Mouse (Mus musculus) C2C12 (cell line): ENCODE results near the gene Tm6sf1. TPM values are rescaled to one million over a fixed set of nuclear protein-coding genes. Genes with fewer than 3 reads are reported as not detected.

Source experiments
- H3K27me3 ChIP-seq: one replicate; pipeline ENCODE4 v1.6.1; 2011; ENCODE audit not compliant: control insufficient read depth, insufficient read depth, insufficient read length
- H3K36me3 ChIP-seq: one replicate; pipeline ENCODE4 v1.6.1; 2011; ENCODE audit not compliant: control insufficient read depth, insufficient read depth
- H3K4me3 ChIP-seq: one replicate; pipeline ENCODE4 v1.5.1; 2011; ENCODE audit warnings: mild to moderate bottlenecking, control low read depth; ENCODE audit not compliant: poor library complexity, insufficient read depth, severe bottlenecking
- H3K79me2 ChIP-seq: one replicate; pipeline ENCODE4 v1.6.1; 2011; ENCODE audit not compliant: control insufficient read depth, insufficient read depth
- H3K79me3 ChIP-seq: one replicate; pipeline ENCODE4 v1.6.1; 2011; ENCODE audit warnings: low read depth, control low read depth
- H3ac ChIP-seq: one replicate; pipeline ENCODE3; 2011; ENCODE audit warnings: low read depth; ENCODE audit not compliant: control insufficient read depth, insufficient read length
- CEBPB ChIP-seq: IDR thresholded peaks from one replicate; pipeline ENCODE4 v1.6.1; 2011; ENCODE audit warnings: low read depth, mild to moderate bottlenecking, control low read depth, moderate library complexity
- CTCF ChIP-seq: IDR thresholded peaks from one replicate; pipeline ENCODE4 v1.5.1; 2011; ENCODE audit not compliant: control insufficient read depth, insufficient read depth, insufficient read length
- FOSL1 ChIP-seq: IDR thresholded peaks from one replicate; pipeline ENCODE4 v1.8.0; 2011; ENCODE audit warnings: mild to moderate bottlenecking, low read length; ENCODE audit not compliant: poor library complexity, insufficient read depth, severe bottlenecking
- MAX ChIP-seq: IDR thresholded peaks from one replicate; pipeline ENCODE4 v1.6.1; 2011; ENCODE audit warnings: mild to moderate bottlenecking, control low read depth
- MYOD1 ChIP-seq: IDR thresholded peaks from one replicate; pipeline ENCODE4 v1.6.1; 2011; ENCODE audit warnings: low read depth; ENCODE audit not compliant: control insufficient read depth, insufficient read length
- MYOG ChIP-seq: IDR thresholded peaks from one replicate; pipeline ENCODE4 v1.6.1; 2011; ENCODE audit not compliant: control insufficient read depth, insufficient read length; ENCODE audit errors: extremely low read depth
- USF1 ChIP-seq: IDR thresholded peaks from one replicate; pipeline ENCODE4 v1.6.1; 2011; ENCODE audit warnings: low read depth, mild to moderate bottlenecking, control low read depth, moderate library complexity
- polyA plus RNA-seq: library from polyadenylated mRNA; unstranded; fragments of >200 nt; fragmentation: generic; extraction: Trizol; gene quantifications from one replicate; pipeline ENCODE4 v1.2.1, GENCODE M21; 2012; ENCODE audit warnings: missing spikeins

The Tm6sf1 gene
- polyA plus RNA-seq, 1 experiment = 0.05 TPM

DNA sequence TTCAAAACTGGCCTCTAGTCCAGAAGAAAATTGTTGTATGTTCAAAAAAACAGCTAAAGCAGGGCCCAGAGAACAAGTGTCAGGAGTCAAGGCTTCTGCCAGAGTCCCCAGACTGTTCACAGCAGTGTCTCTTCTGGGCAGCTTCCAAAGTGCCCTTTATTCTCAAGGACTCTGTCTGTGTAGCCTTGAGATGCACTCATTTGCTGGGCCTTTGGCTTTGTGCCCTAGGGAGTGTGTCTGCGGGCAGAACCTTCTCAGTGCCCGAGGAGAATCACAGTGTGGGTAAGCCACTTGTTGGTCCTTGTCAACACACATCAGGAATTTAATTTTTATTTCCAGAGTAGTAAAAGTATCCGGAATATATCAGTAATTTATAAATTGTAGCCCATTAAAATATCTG is 22.8 kb downstream of the Tm6sf1 start:
- TF ChIP-seq MAX (no peak), CTCF (no peak), USF1 (no peak), FOSL1 (no peak), CEBPB (no peak), MYOG (no peak), MYOD1 (no peak)
- peaks cover 15% of the 10 kb centered on the region for H3K27me3 ChIP-seq
- H3K79me3 ChIP-seq = no peaks in the 10 kb centered on the region
- H3K36me3 ChIP-seq = no peaks in the 10 kb centered on the region
- H3ac ChIP-seq = no peak overlapping the region
- H3K4me3 ChIP-seq = no peak overlapping the region
- H3K79me2 ChIP-seq = no peaks in the 10 kb centered on the region

DNA sequence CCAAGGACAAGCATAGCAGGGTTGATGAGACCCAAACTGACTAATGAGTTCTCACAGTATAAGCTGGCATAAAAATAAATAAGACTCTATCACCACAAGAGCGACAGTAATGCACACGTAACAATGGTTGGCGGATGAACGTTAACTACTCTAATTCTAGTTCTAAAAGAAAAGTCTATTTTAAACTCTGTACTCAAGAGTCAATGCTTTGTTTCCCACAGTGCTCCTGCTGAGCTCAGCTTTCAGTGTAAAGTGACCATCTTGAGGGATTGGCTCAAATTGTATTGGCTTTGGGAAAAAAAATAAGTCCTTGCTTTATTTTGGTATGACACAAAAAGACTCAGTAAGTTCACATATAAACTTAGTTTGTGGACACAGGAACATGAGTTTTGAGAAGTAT is 26.3 kb downstream of the Tm6sf1 start:
- TF ChIP-seq FOSL1 = no peak
- TF ChIP-seq MYOG = no peak
- no peak for TF ChIP-seq MYOD1
- TF ChIP-seq CEBPB = no peak
- TF ChIP-seq USF1 = no peak
- no peak for TF ChIP-seq CTCF
- TF ChIP-seq MAX = no peak
- no peaks in the 10 kb centered on the region for H3K79me3 ChIP-seq
- H3K27me3 ChIP-seq = peaks cover 7% of the 10 kb centered on the region
- H3ac ChIP-seq = no peak overlapping the region
- H3K36me3 ChIP-seq = no peaks in the 10 kb centered on the region
- no peak overlapping the region for H3K4me3 ChIP-seq
- no peaks in the 10 kb centered on the region for H3K79me2 ChIP-seq

DNA sequence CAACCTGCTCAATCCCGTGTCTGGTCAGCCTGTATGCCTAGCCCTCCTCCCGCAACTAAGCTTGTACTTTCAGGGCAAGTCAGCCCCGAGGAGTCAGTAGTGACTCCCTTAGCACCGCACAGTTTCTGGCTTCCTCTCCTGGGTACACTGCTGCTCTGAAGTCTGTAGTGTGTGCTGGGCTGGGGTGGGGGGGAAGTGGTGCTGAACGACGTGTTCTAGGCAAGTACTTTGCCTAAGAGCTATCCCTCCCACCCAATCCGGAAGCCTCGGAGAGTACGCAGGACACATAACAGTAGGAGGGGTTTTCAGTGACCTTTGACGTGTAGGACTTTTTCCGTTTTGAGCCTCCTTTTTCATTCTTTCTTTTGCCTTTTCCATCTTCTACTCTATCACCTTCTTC is 40.6 kb downstream of the Tm6sf1 start:
- no peaks in the 10 kb centered on the region for H3K36me3 ChIP-seq
- no peaks in the 10 kb centered on the region for H3K79me3 ChIP-seq
- TF ChIP-seq MYOG = no peak
- no peak for TF ChIP-seq USF1
- no peak for TF ChIP-seq MYOD1
- no peak for TF ChIP-seq MAX
- TF ChIP-seq CTCF = no peak
- TF ChIP-seq CEBPB = no peak
- TF ChIP-seq FOSL1 = no peak
- no peak overlapping the region for H3ac ChIP-seq
- H3K79me2 ChIP-seq = no peaks in the 10 kb centered on the region
- no peak overlapping the region for H3K4me3 ChIP-seq
- H3K27me3 ChIP-seq = peaks cover 6% of the 10 kb centered on the region

DNA sequence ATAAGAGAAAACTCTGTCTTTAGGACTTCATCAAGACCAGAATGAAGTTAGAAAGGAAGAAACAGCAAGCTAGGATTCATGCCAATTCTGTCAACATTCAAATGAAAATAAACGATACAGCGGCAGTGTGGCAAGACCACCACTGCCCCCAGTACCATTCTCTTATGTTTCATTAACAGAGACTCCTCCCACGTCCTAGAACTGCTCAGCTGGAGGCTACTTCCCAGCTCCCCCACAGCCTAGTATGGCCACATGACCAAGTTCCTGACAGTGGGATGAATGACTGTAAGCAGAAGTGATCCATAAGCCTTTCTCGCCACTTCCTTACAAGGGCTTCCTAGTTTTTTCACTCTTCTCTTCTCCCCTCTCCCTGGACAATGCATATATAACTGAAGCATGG is 45.3 kb downstream of the Tm6sf1 start:
- Histone ChIP-seq H3K4me3 (no peak overlapping the region), H3K27me3 (no peaks in the 10 kb centered on the region), H3K79me3 (no peaks in the 10 kb centered on the region)

DNA sequence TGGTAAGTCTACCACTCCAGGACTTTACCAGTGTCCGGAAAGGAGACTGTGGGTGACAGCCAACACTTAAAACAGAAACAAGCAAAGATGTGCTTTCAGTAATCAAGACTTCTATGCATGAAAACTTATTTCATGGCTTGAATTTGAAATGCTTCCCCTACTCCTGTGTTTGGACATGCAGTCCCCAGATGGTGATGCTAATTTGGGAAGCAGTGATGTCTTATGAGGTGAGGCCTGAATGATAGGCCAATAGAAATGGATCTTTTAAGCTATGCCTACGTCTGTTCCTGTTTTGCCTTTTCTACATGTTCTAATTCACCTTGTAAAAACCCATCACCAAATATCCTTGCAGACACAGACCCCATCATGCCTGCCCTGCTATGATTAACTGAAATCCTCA is 46.1 kb downstream of the Tm6sf1 start:
- H3K79me3 ChIP-seq = no peaks in the 10 kb centered on the region
- no peak overlapping the region for H3K4me3 ChIP-seq
- no peaks in the 10 kb centered on the region for H3K36me3 ChIP-seq
- no peaks in the 10 kb centered on the region for H3K27me3 ChIP-seq
- H3ac ChIP-seq = no peak overlapping the region
- no peak for TF ChIP-seq MAX
- TF ChIP-seq USF1 = no peak
- TF ChIP-seq CEBPB = no peak
- TF ChIP-seq MYOG = no peak
- no peak for TF ChIP-seq FOSL1
- TF ChIP-seq MYOD1 = no peak
- no peak for TF ChIP-seq CTCF
- no peaks in the 10 kb centered on the region for H3K79me2 ChIP-seq

More for the DNA sequence above, 45.3 kb downstream of the Tm6sf1 start:
- no peaks in the 10 kb centered on the region for H3K79me2 ChIP-seq
- H3ac ChIP-seq = no peak overlapping the region
- no peak for TF ChIP-seq MYOD1
- no peak for TF ChIP-seq FOSL1
- no peak for TF ChIP-seq MYOG
- no peak for TF ChIP-seq MAX
- TF ChIP-seq CEBPB = no peak
- TF ChIP-seq CTCF = no peak
- TF ChIP-seq USF1 = no peak
- no peaks in the 10 kb centered on the region for H3K36me3 ChIP-seq

DNA sequence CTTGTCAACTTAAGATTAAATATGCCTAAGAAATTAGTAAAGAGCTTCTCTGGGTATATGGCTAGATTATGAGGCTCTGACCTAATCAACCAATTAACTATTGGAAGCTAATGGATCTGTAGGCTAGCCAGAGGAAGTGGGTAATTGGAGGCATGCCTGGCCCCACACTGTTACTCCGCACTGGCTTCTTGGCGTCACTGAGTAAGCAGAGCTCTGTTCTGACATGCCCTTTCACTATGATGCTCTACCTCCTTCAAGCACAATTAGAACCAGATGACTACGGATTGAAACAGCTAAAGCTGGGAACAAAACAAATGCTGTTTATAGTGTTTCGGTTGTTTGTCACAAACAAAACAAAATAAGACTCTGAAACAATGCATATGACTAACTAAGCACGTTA is 59.5 kb downstream of the Tm6sf1 start:
- Histone ChIP-seq H3K27me3 (peaks cover 4% of the 10 kb centered on the region), H3ac (no peak overlapping the region), H3K79me2 (no peaks in the 10 kb centered on the region), H3K36me3 (no peaks in the 10 kb centered on the region), H3K79me3 (no peaks in the 10 kb centered on the region), H3K4me3 (no peak overlapping the region)
- TF ChIP-seq CEBPB (no peak), CTCF (no peak), FOSL1 (no peak), MYOD1 (no peak), MAX (no peak)
